Mouse (Mus musculus) hindbrain, embryonic 16.5 days (tissue): ENCODE measurements around the gene Itgb2l. TPM values are rescaled to one million over a fixed set of nuclear protein-coding genes. Genes with fewer than 3 reads are reported as not detected.
"Not testable (repeated sequence)": the region's sequence is repeated elsewhere in the genome, so short reads cannot be mapped to it uniquely, and the experiment has no call there.

Source experiments
- ATAC-seq: fragments of 200-750 bp; cut with Nextera tagmentation; 2 replicates; pipeline ENCODE4 v1.8.0; 2017; ENCODE audit warnings: moderate TSS enrichment, moderate library complexity
- H3K27ac ChIP-seq: fragments of 300-500 bp; sonication (generic); 2 replicates; pipeline ENCODE4 v1.5.1; 2014; ENCODE audit warnings: low read depth, mild to moderate bottlenecking, control low read depth, low read length, moderate library complexity
- H3K27me3 ChIP-seq: fragments of 300-500 bp; sonication (generic); replicated peaks from 2 replicates; pipeline ENCODE4 v1.6.1; 2014; ENCODE audit warnings: low read length; ENCODE audit not compliant: control insufficient read depth, insufficient read depth
- H3K36me3 ChIP-seq: fragments of 300-500 bp; sonication (generic); 2 replicates; pipeline ENCODE4 v1.6.1; 2014; ENCODE audit warnings: mild to moderate bottlenecking, low read length, moderate library complexity, mixed read lengths; ENCODE audit not compliant: control insufficient read depth, insufficient read depth
- H3K4me1 ChIP-seq: fragments of 300-500 bp; sonication (generic); 2 replicates; pipeline ENCODE4 v1.6.1; 2014; ENCODE audit warnings: low read depth, low read length; ENCODE audit not compliant: control insufficient read depth, insufficient read depth
- H3K4me2 ChIP-seq: fragments of 300-500 bp; sonication (generic); 2 replicates; pipeline ENCODE4 v1.6.1; 2014; ENCODE audit warnings: mild to moderate bottlenecking, low read length, control low read depth, moderate library complexity
- H3K4me3 ChIP-seq: fragments of 300-500 bp; sonication (generic); 2 replicates; pipeline ENCODE4 v1.5.1; 2014; ENCODE audit warnings: mild to moderate bottlenecking, low read length, control low read depth, moderate library complexity
- H3K9ac ChIP-seq: fragments of 300-500 bp; sonication (generic); 2 replicates; pipeline ENCODE4 v1.6.1; 2014; ENCODE audit warnings: low read depth, mild to moderate bottlenecking, control low read depth, low read length, moderate library complexity
- H3K9me3 ChIP-seq: fragments of 300-500 bp; sonication (generic); 2 replicates; pipeline ENCODE4 v1.6.1; 2014; ENCODE audit warnings: mild to moderate bottlenecking, low read length, moderate library complexity; ENCODE audit not compliant: control insufficient read depth
- WGBS: fragments of 180-500 bp; shearing (Covaris S2); extraction: QIAGEN DNeasy Blood & Tissue Kit; methylation state at CpG from one replicate; pipeline ENCODE4 v1.1.7; 2014; 5-methylcytosine and 5-hydroxymethylcytosine counted together
- polyA plus RNA-seq: library from polyadenylated mRNA; unstranded; fragments of >200 nt; fragmentation: Nextera tagmentation; extraction: Ambion mirVana; gene quantifications from 2 replicates; pipeline ENCODE4 v1.2.1, GENCODE M21; 2015

Itgb2l gene
- polyA plus RNA-seq, 1 experiment from 2014 or later, result 0.11 TPM

DNA sequence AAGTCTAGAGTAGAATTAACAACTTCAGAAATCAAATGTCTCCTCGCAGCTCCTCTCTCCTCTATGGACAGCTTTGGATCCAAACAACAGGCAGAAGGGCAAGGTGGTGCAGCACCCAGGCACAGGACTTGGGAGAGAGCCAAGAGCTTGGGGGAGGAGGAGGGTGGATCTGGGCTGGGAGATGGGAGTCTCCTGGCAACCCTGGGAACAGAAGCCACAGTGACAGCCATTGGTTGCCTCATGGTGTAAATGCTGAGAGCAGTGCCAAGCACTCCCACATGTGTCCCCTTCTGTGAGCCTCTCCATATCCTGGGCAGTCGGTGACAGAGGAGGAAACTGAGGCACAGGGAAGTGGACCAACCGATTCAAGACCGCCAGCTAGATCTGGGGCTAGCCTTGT lies 25.3 kb upstream of the Itgb2l start:
- Histone ChIP-seq H3K4me1 (peaks cover 24% of the 10 kb centered on the region), H3K27ac (no peak overlapping the region), H3K9me3 (no peaks in the 10 kb centered on the region), H3K36me3 (no peaks in the 10 kb centered on the region), H3K4me2 (peak overlapping the region; percentile 58), H3K27me3 (peaks cover 3% of the 10 kb centered on the region), H3K4me3 (peak overlapping the region; percentile 45), H3K9ac (no peak overlapping the region)
- WGBS, result 69% methylated on average over 4 of the region's 4 CpGs
- peak; percentile 83 for ATAC-seq

DNA sequence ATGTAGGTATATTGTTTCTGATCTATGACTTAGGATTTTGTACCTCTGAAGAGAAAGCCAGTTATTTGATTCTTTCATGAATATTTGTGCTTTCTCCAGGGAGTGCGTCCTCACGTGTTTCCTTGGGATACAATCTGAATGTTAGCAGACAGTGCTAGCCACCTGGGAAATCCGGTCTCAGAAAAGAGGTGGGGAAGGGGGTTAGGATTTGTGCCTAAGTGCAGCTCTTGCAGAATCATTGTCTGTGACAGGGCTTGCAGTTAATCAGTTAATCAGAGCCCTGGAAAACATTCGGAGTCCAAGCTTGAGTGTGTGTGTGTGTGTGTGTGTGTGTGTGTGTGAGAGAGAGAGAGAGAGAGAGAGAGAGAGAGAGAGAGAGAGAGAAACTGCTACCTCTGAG lies 24.6 kb upstream of the Itgb2l start:
- peaks cover 3% of the 10 kb centered on the region for H3K27me3 ChIP-seq
- peak overlapping the region; percentile 45 for H3K9ac ChIP-seq
- H3K9me3 ChIP-seq, result no peaks in the 10 kb centered on the region
- H3K4me2 ChIP-seq, result peak overlapping the region; percentile 58
- ATAC-seq, result no peak
- H3K4me3 ChIP-seq, result peak overlapping the region; percentile 45
- WGBS, result 52% methylated on average over 4 of the region's 4 CpGs
- peak overlapping the region; percentile 44 for H3K27ac ChIP-seq
- no peaks in the 10 kb centered on the region for H3K36me3 ChIP-seq
- peaks cover 24% of the 10 kb centered on the region for H3K4me1 ChIP-seq

DNA sequence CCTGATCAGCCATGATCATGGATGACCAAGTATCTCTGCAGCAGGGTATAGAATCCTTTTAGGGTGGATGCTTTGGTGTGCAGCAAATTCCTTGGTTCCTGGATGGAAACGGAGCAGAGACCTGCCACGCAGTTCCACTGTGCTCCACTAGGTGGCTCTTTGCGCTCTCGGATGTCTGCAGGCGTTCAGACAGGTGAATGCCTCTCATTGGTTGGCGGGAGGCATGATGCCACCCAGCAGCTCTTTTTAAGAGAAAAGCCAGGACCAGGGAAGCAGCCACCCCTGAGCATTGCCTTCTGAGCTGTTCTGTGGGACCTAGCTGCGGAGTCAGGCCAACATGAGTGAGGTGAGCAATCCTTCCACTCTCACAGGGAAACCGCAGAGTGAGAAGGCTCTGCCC lies 24.0 kb upstream of the Itgb2l start, which contains the start of gene Pcp4:
Gene Pcp4 (plus strand): TSS at position 162 of the 400 bp plus-strand sequence.
- ATAC-seq, result peak; percentile 77
- peaks cover 20% of the 10 kb centered on the region for H3K4me1 ChIP-seq
- H3K4me3 ChIP-seq, result peak within 1 kb of the TSS; percentile 45
- H3K4me2 ChIP-seq, result peak within 1 kb of the TSS; percentile 58
- H3K9ac ChIP-seq, result peak within 1 kb of the TSS; percentile 59
- peaks cover 3% of the 10 kb centered on the region for H3K27me3 ChIP-seq
- peak within 1 kb of the TSS; percentile 53 for H3K27ac ChIP-seq
- H3K9me3 ChIP-seq, result no peaks in the 10 kb centered on the region
- 12% methylated on average over 8 of the region's 8 CpGs for WGBS
- H3K36me3 ChIP-seq, result no peaks in the 10 kb centered on the region

DNA sequence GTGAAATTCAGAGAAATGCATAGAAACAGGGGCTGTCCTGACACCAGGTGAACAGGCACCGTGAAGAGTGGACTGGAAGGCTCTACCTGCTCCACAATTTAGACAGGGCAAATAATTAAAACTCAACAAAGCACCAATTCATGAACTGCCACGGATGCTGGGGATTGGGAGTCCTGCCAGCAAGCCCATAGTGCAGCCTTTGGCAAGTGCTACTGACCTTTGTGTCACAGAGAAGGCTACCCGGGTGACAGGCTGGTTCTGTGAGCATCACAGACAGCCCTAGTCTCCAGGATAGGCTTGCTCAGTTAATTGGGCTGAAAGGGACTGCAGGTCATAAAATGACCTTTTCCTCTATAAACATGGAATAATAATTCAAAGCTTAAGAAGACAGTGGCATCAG lies 17.4 kb upstream of the Itgb2l start:
- H3K27me3 ChIP-seq, result no peaks in the 10 kb centered on the region; the same call in 1 of the 2 replicates
- no peak overlapping the region for H3K4me3 ChIP-seq
- H3K4me1 ChIP-seq, result no peaks in the 10 kb centered on the region
- H3K9ac ChIP-seq, result no peak overlapping the region
- H3K36me3 ChIP-seq, result no peaks in the 10 kb centered on the region
- no peak for ATAC-seq
- H3K9me3 ChIP-seq, result no peaks in the 10 kb centered on the region
- H3K4me2 ChIP-seq, result no peak overlapping the region
- H3K27ac ChIP-seq, result no peak overlapping the region
- WGBS, result 47% methylated on average over 3 of the region's 3 CpGs

DNA sequence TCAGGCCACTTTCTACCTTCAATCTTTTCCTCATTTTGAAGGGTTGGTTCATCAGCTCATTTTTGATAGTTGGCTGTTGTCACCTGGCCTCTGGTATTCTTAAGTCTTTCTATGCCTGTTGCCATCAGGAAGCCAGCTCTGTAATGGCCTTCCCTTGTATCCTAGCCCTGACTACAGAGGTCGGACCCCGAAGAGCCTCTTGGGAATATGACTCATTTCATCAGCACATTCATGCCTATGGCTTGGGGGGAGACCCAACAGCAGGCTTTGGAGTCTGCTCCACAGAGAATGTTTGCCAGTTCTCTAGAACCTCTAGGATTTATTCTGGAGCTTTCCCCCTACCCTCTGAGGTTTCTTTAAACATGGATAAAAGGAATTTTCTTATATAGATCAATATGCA lies 15.9 kb upstream of the Itgb2l start:
- WGBS, result 86% methylated on average over 2 of the region's 2 CpGs

DNA sequence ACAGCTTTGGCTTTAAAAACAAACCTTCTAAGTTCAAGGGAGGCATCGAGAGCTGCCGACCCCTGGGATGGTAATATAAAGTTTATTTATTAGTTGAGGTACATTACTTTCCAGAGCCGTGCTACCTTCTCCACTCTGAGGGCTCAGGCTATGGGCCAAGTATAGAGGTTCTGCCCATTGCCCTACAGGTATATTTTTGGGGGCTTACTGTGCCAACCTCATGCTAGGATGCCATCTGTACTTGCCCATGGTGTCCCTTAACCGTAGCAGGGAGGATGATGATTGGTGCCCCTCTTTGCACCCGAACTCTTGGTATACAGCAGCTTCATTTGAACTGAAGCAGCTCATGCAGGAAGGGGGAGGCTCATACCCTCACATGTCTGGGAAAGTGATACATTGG lies 14.2 kb upstream of the Itgb2l start:
- H3K9ac ChIP-seq, result no peak overlapping the region
- no peaks in the 10 kb centered on the region for H3K27me3 ChIP-seq
- H3K27ac ChIP-seq, result no peak overlapping the region
- H3K36me3 ChIP-seq, result no peaks in the 10 kb centered on the region
- H3K9me3 ChIP-seq, result no peaks in the 10 kb centered on the region
- WGBS, result 83% methylated on average over 5 of the region's 5 CpGs
- no peak overlapping the region for H3K4me3 ChIP-seq
- no peaks in the 10 kb centered on the region for H3K4me1 ChIP-seq
- no peak overlapping the region for H3K4me2 ChIP-seq
- no peak for ATAC-seq

More for the DNA sequence above, 15.9 kb upstream of the Itgb2l start:
- Histone ChIP-seq H3K4me1 (no peaks in the 10 kb centered on the region), H3K9ac (no peak overlapping the region), H3K27ac (no peak overlapping the region), H3K9me3 (no peaks in the 10 kb centered on the region), H3K36me3 (no peaks in the 10 kb centered on the region), H3K4me2 (no peak overlapping the region), H3K4me3 (no peak overlapping the region), H3K27me3 (no peaks in the 10 kb centered on the region)
- no peak for ATAC-seq

DNA sequence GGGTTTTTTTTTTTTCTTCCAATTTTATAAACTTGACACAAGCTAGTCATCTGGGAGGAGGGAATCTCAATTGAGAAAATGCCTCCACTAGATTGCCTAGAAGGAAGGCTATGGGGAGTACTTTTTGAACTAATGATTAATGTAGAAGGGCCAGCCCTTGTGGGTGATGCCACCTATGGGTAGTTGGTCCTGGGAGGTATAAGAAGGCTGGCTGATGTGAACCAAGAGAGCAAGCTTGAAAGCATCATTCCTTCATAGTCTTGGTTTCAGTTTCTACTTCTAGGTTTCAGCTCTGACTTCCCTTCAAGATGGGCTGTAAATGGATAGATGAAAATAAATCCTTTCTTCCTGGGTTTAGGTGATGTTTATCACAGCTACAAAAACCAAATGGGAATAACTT lies 10.7 kb upstream of the Itgb2l start:
- H3K9ac ChIP-seq, result no peak overlapping the region
- H3K4me2 ChIP-seq, result no peak overlapping the region
- no peak overlapping the region for H3K4me3 ChIP-seq
- H3K9me3 ChIP-seq, result no peaks in the 10 kb centered on the region
- ATAC-seq, result no peak
- H3K27ac ChIP-seq, result no peak overlapping the region
- H3K4me1 ChIP-seq, result no peaks in the 10 kb centered on the region
- no peaks in the 10 kb centered on the region for H3K36me3 ChIP-seq
- no peaks in the 10 kb centered on the region for H3K27me3 ChIP-seq

DNA sequence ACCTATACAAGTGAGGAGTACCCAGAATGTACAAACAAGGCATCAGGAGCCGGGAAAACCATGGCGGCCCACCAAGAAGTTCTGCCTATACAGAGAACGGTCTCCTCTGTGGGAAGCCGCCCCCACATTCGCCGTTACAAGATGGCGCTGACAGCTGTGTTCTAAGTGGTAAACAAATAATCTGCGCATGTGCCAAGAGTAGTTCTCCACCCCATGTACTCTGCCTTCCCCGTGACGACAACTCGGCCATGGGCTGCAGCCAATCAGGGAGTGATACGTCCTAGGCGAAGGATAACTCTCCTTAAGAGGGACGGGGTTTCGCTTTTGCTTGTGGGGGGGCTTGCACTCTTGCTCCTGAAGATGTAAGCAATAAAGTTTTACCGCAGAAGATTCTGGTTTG lies 7.5 kb upstream of the Itgb2l start:
- not testable (repeated sequence) for H3K27me3 ChIP-seq, H3K36me3 ChIP-seq

DNA sequence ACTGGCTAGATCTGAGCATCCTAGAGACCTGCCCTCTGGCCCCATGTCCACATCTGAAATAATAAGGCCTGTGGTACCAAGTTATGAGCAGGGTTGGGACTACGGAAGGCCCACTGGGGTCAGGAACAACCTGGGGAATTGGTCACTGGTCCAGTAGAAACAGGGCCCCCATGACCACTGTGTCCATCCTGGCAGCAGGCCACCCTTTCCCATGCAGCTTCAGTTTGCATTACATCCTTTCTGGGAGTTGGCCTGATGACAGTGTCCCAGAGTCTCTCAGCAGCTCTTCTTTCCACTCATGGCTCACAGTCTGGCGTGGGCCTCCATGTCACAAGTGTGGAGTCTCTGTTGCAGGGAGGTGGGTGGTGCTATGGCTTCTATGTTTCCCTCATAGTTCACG lies 1.6 kb downstream of the Itgb2l start:
- H3K4me2 ChIP-seq, result no peak overlapping the region
- H3K9ac ChIP-seq, result no peak overlapping the region
- no peak overlapping the region for H3K4me3 ChIP-seq
- H3K4me1 ChIP-seq, result no peaks in the 10 kb centered on the region
- ATAC-seq, result no peak
- no peaks in the 10 kb centered on the region for H3K36me3 ChIP-seq
- no peak overlapping the region for H3K27ac ChIP-seq
- 87% methylated on average over 3 of the region's 3 CpGs for WGBS
- H3K9me3 ChIP-seq, result no peaks in the 10 kb centered on the region
- no peaks in the 10 kb centered on the region for H3K27me3 ChIP-seq

More for the DNA sequence above, 7.5 kb upstream of the Itgb2l start:
- H3K4me2 ChIP-seq, H3K4me1 ChIP-seq, H3K9ac ChIP-seq, H3K4me3 ChIP-seq, H3K9me3 ChIP-seq, ATAC-seq, H3K27ac ChIP-seq: not testable (repeated sequence)
- WGBS, result 96% methylated on average over 12 of the region's 16 CpGs

DNA sequence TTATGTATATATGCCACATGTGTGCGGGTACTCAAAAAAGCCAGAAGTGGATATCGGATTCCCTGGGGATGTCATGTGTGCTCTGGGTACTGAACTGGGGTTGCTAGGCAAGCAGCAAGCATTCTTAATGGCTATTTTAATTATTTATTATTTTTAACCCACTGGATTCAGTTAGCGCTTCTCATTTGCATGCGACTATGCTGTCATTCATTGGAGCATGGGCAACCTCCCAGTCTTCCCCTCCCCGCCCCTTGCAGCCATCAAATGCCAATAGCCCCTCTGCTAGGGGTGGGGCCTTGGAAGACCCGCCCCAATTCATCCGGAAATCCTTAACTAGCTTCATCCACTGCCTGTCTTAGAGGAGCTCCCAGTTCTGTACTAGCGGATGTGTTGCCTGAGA lies 2.5 kb downstream of the Itgb2l start:
- Histone ChIP-seq H3K9me3 (no peaks in the 10 kb centered on the region), H3K9ac (no peak overlapping the region), H3K27ac (no peak overlapping the region), H3K4me3 (no peak overlapping the region), H3K27me3 (no peaks in the 10 kb centered on the region), H3K4me1 (no peaks in the 10 kb centered on the region), H3K4me2 (no peak overlapping the region), H3K36me3 (no peaks in the 10 kb centered on the region)
- WGBS, result 68% methylated on average over 8 of the region's 8 CpGs
- ATAC-seq, result peak; percentile 45; the same call in 1 of the 2 replicates
